Mouse (Mus musculus): ENCODE measurements around the gene Kmt2a. TPM values are rescaled to one million over a fixed set of nuclear protein-coding genes. Genes with fewer than 3 reads are reported as not detected.

The Kmt2a gene
- polyA plus RNA-seq (2014; fragmentation: Illumina TruSeq; extraction: RNeasy Lipid Tissue Mini Kit (QIAGEN cat#74804); ENCODE audit: low read depth, low replicate concordance) = 12.5 TPM

DNA sequence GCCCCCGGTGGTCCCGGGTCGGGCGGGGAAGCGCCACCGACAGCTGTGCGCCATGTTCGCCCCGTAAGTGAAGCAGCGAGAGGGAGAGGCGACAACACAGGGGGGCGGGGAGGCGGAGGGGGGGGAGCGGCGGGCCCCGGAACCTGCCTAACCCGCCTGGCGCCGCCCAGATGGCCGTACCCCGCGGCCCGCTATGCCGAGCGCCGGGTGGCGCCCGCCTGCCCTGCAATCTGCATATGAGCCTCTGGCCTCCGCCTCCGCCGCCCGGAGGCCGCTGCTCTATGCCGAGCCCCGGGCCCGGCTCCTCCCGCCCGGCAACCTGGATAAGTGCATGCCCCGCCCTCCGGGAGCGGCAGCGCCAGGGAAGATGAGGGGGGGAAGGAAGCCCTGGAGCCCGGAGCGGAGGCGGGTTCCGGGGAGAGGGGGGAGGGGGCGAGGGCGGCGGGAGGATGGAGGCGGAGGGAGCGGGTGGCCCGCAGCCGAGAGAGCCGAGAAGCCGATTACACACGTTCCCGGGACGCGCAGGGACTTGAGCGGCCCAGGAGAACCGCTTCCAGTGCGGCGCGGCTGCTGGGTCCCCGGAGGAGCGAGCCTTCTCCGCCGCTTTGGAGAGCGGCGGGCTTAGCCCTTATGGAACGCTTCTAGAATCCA, at the start of gene Kmt2a:
Kmt2a (minus strand) TSS at position 76 of the 651 bp plus-strand sequence.

DNA sequence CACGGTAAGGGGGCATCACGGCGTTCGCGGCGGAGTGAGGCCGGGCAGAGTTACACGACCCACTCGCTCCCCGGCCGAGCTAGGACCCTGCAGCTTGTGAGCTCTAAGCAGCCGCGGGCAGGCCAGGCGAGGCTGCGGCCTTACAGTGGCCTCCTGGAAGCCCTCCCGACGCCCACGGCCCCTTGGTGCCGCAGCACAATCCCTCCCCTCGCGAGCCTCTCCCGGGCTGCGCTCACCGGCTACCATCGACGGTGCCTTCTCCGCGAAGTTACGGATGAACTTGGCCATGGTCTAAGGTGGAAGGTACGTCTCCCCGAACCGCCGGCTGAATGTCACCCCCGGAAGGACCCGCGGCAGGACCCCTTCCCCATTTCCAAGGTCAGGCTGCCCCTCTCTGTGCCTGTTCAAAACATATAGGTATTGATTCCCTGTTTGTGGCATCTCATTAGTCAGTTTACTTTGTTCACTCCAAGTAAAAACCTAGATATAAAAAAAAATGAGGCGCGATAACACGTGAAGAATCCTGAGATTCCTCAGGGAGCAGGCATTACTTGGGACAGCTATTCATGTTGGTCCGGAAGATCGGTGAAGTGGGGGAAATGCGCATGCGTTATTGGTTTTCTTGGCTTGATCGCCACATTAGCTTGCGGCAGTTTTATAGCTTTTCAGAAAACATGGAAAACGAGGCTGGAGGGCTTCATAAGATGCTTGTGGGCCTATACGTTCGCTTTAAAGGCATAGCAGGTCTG, 39.5 kb upstream of the Kmt2a start, which contains the start of gene Atp5l:
Atp5l (minus strand) TSS at position 369 of the 749 bp plus-strand sequence.

DNA sequence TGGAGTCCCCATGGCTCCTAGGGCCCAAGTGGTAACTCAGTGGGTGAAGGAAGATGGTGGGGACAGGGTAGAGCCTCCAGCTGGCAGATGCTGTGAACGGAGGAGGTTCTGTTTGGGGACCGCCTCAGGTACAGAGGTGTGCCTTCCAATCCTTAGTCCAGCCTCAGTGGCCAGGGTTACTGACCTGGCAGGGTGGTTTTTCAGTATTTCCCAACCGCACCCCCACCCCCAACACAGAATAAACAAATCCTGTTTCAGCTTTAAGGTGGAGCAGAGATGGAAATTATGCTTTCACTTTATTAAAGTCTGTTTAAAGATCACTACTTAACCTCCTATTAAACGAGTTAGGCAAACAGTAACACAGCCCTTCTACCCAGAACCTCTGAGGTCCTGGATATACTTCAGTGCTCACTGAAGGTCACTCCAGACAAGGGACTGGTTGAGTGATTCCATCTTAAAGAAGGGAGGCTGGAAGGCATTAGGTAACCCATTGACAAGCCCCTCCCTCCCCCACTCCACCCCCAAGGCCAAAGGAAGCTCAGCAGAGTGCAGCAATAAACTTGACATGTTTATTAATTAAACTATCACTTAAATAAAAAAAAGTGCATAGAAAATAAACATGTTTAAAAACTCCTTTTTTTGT, 78.2 kb downstream of the Kmt2a start, which contains the start of gene Ttc36:
Ttc36 (minus strand) TSS at position 265 of the 643 bp plus-strand sequence.

GRCm38 (mm10) chr9:44799102-44799957, 81.8 kb downstream of the Kmt2a start, which contains the start of gene Tmem25:
Gene Tmem25 (minus strand): TSS chr9:44799307.

DNA sequence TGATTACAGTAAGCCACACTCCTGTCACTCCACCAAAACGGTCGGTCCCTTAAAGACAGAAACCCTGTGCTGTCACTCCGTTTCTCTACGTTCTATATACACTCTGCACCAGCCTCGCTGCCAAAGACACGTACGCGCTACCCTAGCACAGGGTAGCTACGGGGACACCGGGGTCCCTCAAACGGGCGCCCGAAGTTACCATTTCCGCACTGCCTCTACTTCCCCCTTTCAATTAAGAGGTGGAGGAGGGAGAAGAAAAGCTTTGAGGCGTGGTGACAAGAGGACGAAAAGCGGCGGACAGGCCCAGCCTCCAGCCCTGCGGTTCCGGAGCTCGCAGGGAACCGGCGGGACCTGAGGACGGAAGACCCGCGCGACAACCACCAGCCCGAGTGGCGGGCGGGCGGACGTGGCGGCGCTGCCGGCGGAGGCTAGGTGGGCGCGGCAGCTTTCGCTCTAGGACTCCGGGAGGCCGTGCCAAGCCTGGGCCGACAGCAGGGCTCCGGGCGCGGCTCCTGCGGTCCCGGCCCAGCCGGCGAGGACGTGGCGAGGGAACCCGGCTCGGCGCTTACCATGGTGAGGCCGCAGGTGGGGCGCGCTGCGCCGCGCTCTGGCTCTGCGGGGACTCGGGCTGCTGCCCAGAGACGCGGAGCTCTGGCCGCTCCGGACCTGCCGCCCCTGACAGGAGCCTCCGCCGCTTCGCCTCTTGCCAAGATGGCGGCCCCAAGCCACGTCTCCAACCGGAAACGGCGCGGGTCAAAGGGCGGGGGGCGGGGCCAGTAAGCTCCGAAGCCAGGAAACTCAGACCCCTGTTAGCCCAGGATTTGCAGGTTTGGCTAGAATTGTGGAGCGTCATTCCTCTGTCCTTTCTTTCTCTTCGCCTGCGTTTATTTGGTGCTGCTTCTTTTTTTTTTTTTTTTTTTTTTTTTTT, 113.7 kb downstream of the Kmt2a start, which contains the start of the genes Arcn1 and Ift46:
Arcn1 (minus strand) TSS at position 745 of the 928 bp plus-strand sequence.
Ift46 (plus strand) TSS at position 808 of the 928 bp plus-strand sequence.

Other genes starting within 250 kb of the Kmt2a start
- not detected for gene Treh, start 208.1 kb downstream of the Kmt2a start, polyA plus RNA-seq (2014; fragmentation: Illumina TruSeq; extraction: RNeasy Lipid Tissue Mini Kit (QIAGEN cat#74804); ENCODE audit: low read depth, low replicate concordance)
- gene Phldb1, start 146.1 kb downstream of the Kmt2a start, polyA plus RNA-seq (2014; fragmentation: Illumina TruSeq; extraction: RNeasy Lipid Tissue Mini Kit (QIAGEN cat#74804); ENCODE audit: low read depth, low replicate concordance) = 61.1 TPM
- gene Arcn1, start 113.5 kb downstream of the Kmt2a start, polyA plus RNA-seq (2014; fragmentation: Illumina TruSeq; extraction: RNeasy Lipid Tissue Mini Kit (QIAGEN cat#74804); ENCODE audit: low read depth, low replicate concordance) = 107 TPM
- gene Ift46, start 113.4 kb downstream of the Kmt2a start, polyA plus RNA-seq (2014; fragmentation: Illumina TruSeq; extraction: RNeasy Lipid Tissue Mini Kit (QIAGEN cat#74804); ENCODE audit: low read depth, low replicate concordance) = 62.7 TPM
- gene Tmem25, start 82.0 kb downstream of the Kmt2a start, polyA plus RNA-seq (2014; fragmentation: Illumina TruSeq; extraction: RNeasy Lipid Tissue Mini Kit (QIAGEN cat#74804); ENCODE audit: low read depth, low replicate concordance) = 3.0 TPM
- 2.3 TPM for gene Ttc36, start 78.2 kb downstream of the Kmt2a start, polyA plus RNA-seq (2014; fragmentation: Illumina TruSeq; extraction: RNeasy Lipid Tissue Mini Kit (QIAGEN cat#74804); ENCODE audit: low read depth, low replicate concordance)
- gene Atp5l, start 39.4 kb upstream of the Kmt2a start, polyA plus RNA-seq (2014; fragmentation: Illumina TruSeq; extraction: RNeasy Lipid Tissue Mini Kit (QIAGEN cat#74804); ENCODE audit: low read depth, low replicate concordance) = 562 TPM
- gene Ube4a, start 84.3 kb upstream of the Kmt2a start, polyA plus RNA-seq (2014; fragmentation: Illumina TruSeq; extraction: RNeasy Lipid Tissue Mini Kit (QIAGEN cat#74804); ENCODE audit: low read depth, low replicate concordance) = 36.0 TPM
- gene Cd3g, start 99.1 kb upstream of the Kmt2a start, polyA plus RNA-seq (2014; fragmentation: Illumina TruSeq; extraction: RNeasy Lipid Tissue Mini Kit (QIAGEN cat#74804); ENCODE audit: low read depth, low replicate concordance) = 1.6 TPM
- 1.3 TPM for gene Cd3d, start 100.5 kb upstream of the Kmt2a start, polyA plus RNA-seq (2014; fragmentation: Illumina TruSeq; extraction: RNeasy Lipid Tissue Mini Kit (QIAGEN cat#74804); ENCODE audit: low read depth, low replicate concordance)
- gene Cd3e, start 128.3 kb upstream of the Kmt2a start, polyA plus RNA-seq (2014; fragmentation: Illumina TruSeq; extraction: RNeasy Lipid Tissue Mini Kit (QIAGEN cat#74804); ENCODE audit: low read depth, low replicate concordance) = 1.5 TPM
- 30.8 TPM for gene Mpzl2, start 158.5 kb upstream of the Kmt2a start, polyA plus RNA-seq (2014; fragmentation: Illumina TruSeq; extraction: RNeasy Lipid Tissue Mini Kit (QIAGEN cat#74804); ENCODE audit: low read depth, low replicate concordance)
- gene Mpzl3, start 173.9 kb upstream of the Kmt2a start, polyA plus RNA-seq (2014; fragmentation: Illumina TruSeq; extraction: RNeasy Lipid Tissue Mini Kit (QIAGEN cat#74804); ENCODE audit: low read depth, low replicate concordance) = 6.7 TPM
- 33.8 TPM for gene Jaml, start 197.9 kb upstream of the Kmt2a start, polyA plus RNA-seq (2014; fragmentation: Illumina TruSeq; extraction: RNeasy Lipid Tissue Mini Kit (QIAGEN cat#74804); ENCODE audit: low read depth, low replicate concordance)
- gene Scn2b, start 236.5 kb upstream of the Kmt2a start, polyA plus RNA-seq (2014; fragmentation: Illumina TruSeq; extraction: RNeasy Lipid Tissue Mini Kit (QIAGEN cat#74804); ENCODE audit: low read depth, low replicate concordance) = 6.5 TPM

All from adipose tissue, adult 10 weeks (tissue).